Mouse (Mus musculus): ENCODE data around the gene Elmo1. TPM values are rescaled to one million over a fixed set of nuclear protein-coding genes. Genes with fewer than 3 reads are reported as not detected.
A peak's percentile ranks its signal among the peaks of the same experiment; 100 is the strongest.

Elmo1 gene
- polyA plus RNA-seq, 1 experiment from 2014 or later, result 11.2 TPM

DNA sequence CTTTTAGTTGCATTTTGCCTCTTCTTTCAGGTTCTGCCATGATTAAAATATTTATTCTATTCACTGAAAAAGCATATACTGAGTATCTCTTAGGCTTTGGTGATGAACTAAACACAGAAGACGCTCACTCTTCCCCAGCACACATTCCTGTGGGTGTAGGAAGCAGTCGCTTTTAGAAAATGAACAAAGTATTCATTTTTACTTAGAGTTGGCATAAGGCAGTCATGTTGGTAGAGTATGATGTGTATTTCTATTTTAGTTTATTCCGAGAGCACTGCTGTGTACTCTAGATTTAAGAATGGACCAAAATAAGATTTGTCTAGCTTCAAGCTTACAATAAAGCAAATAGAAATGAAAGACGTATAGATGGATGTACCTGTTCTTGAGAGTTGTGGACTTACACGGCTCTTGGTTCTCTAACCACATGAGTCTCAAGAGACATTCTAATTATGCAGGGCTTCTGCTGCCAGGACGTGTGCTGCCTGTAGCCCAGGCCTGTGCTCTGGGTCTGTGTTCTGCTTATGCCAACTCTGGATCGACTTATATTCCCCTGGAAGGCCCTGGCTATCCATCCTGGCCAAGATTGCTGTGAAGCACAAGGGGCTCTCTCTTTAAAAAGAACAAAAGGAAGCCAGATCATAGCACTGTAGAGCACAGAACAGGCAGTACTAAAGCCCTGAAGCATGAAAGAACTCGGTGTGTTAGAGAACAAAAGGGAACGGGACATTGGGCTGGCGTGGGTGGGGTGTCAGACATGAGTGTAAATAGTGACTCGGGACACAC is 137.7 kb downstream of the Elmo1 start:
- Histone ChIP-seq H3K36me3 (no peaks in the 10 kb centered on the region), H3K27me3 (replicated peaks) (no peaks in the 10 kb centered on the region), H3K27ac (no peak overlapping the region), H3K4me2 (no peak overlapping the region), H3K9me3 (no peaks in the 10 kb centered on the region), H3K4me1 (no peaks in the 10 kb centered on the region), H3K4me3 (replicated peaks) (no peak overlapping the region), H3K9ac (no peak overlapping the region)
- WGBS, result 68% methylated on average over 11 of the region's 11 CpGs
- no peak for ATAC-seq (ENCODE audit: insufficient read depth, low FRiP score, low read depth)

DNA sequence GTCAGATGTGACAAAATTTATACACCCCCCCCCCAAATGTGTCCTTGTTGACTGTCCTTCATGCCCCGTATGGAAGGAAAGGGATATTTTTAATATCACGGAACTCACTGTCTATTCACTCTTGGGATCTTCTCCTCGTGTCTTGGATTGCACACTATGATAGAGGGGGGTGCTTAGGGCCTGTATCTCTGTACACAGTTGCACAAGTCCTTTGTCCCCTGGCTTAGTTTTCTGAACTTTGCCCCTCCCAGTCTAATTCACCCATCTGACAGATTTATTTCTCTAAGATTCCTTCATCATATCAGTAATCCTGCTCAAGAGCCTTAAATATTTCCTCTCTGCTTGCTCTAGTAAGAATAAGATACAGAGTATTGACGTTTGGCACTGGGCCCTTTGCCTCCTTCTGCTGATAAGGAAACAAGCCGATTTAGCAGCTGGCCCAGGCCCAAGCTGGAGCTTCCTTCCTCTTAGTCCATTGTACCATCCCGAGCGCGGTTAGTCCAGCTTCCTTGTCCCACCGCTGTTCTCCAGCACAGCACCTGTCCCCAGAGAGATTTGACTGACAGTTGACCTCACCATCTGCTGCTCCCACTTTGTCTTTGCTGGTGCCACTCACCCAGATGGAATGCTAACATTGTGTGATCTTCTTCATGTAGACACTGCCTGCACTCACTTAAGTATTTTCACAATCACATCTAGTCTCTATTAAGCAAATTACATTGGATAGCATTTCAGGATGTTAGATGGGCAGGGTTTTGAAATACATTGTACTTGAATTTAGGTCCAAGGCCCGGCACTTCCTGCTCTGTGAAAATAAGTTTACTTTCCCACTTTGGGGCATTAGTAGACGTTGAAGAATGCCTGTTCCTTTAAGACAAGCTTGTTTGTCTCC is 141.7 kb downstream of the Elmo1 start:
- no peak overlapping the region for H3K9ac ChIP-seq
- H3K27ac ChIP-seq, result no peak overlapping the region
- H3K9me3 ChIP-seq, result no peaks in the 10 kb centered on the region
- no peaks in the 10 kb centered on the region for H3K27me3 ChIP-seq (replicated peaks)
- no peak overlapping the region for H3K4me2 ChIP-seq
- no peak overlapping the region for H3K4me3 ChIP-seq (replicated peaks)
- no peaks in the 10 kb centered on the region for H3K4me1 ChIP-seq
- H3K36me3 ChIP-seq, result no peaks in the 10 kb centered on the region
- 48% methylated on average over 11 of the region's 11 CpGs for WGBS
- ATAC-seq (ENCODE audit: insufficient read depth, low FRiP score, low read depth), result peak; percentile 43; the same call in 1 of the 2 replicates

DNA sequence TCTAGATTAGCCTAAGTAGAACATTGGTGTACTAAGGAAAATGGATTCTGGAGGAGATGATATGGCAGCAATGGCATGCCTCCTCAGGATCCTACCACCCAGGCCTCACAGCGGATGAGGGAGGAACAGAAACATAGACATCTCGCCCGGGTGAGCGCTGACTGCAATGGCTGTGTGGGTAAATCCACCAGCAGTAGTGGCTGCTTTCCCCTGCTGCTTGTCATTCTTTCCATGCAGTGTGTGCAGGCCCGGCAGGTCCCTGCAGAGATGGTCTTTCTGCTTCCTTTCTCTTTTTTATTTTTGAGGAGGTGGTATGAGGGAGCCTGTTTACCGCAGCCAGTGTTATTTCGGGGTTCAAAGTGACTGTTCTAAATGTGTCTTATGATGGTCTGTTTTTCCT is 143.3 kb downstream of the Elmo1 start:
- Histone ChIP-seq H3K27me3 (replicated peaks) (no peaks in the 10 kb centered on the region), H3K4me2 (no peak overlapping the region), H3K9ac (no peak overlapping the region), H3K4me1 (no peaks in the 10 kb centered on the region), H3K36me3 (no peaks in the 10 kb centered on the region), H3K27ac (no peak overlapping the region), H3K9me3 (no peaks in the 10 kb centered on the region), H3K4me3 (replicated peaks) (no peak overlapping the region)
- ATAC-seq (ENCODE audit: insufficient read depth, low FRiP score, low read depth), result no peak
- WGBS, result 88% methylated on average over 7 of the region's 7 CpGs

DNA sequence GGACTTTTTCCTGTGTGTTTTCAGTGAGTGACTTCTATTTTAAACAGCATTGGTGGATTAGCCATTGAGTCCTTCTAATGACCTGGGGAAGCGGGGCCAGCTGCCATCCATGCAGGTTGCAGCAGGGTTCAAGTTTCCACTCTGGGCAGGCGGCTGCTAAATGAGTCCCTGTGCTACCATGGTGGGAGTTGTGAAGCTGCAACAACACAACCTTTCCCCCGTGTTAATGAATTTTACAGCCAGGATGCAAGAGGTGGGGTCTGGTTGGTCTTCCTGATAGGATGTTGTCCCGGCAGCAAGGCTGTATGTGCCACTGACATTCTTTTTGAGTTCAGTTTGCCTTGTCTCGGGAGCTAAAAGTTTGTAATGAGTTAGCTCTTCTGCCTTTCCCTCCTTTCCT is 147.2 kb downstream of the Elmo1 start:
- no peaks in the 10 kb centered on the region for H3K9me3 ChIP-seq
- no peaks in the 10 kb centered on the region for H3K4me1 ChIP-seq
- H3K36me3 ChIP-seq, result no peaks in the 10 kb centered on the region
- H3K4me2 ChIP-seq, result no peak overlapping the region
- no peak overlapping the region for H3K9ac ChIP-seq
- no peaks in the 10 kb centered on the region for H3K27me3 ChIP-seq (replicated peaks)
- 71% methylated on average over 5 of the region's 5 CpGs for WGBS
- no peak for ATAC-seq (ENCODE audit: insufficient read depth, low FRiP score, low read depth)
- H3K4me3 ChIP-seq (replicated peaks), result no peak overlapping the region
- H3K27ac ChIP-seq, result no peak overlapping the region

DNA sequence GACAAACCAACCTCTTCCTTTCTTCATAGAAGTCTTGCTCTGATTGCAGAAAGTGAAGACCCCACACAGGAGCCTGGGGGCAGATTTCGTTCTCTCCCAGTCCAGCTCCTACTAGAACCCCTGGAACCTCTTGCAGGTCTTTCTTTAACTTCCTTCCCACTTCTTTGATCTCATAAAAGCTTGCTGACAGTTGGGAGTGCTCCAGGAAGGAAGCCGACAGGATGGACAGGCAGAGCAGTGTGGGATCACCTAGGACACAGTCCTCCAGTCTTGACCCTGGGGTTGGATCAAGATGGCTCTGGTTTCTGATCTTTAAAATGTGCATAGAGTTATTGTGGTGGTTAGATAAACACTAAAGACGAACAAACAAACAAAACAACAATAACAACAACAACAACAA is 147.8 kb downstream of the Elmo1 start:
- H3K4me2 ChIP-seq, result no peak overlapping the region
- WGBS, result 57% methylated on average over 3 of the region's 3 CpGs
- H3K36me3 ChIP-seq, result no peaks in the 10 kb centered on the region
- H3K9ac ChIP-seq, result no peak overlapping the region
- no peak for ATAC-seq (ENCODE audit: insufficient read depth, low FRiP score, low read depth)
- H3K9me3 ChIP-seq, result no peaks in the 10 kb centered on the region
- no peaks in the 10 kb centered on the region for H3K4me1 ChIP-seq
- H3K4me3 ChIP-seq (replicated peaks), result no peak overlapping the region
- no peaks in the 10 kb centered on the region for H3K27me3 ChIP-seq (replicated peaks)
- H3K27ac ChIP-seq, result no peak overlapping the region

DNA sequence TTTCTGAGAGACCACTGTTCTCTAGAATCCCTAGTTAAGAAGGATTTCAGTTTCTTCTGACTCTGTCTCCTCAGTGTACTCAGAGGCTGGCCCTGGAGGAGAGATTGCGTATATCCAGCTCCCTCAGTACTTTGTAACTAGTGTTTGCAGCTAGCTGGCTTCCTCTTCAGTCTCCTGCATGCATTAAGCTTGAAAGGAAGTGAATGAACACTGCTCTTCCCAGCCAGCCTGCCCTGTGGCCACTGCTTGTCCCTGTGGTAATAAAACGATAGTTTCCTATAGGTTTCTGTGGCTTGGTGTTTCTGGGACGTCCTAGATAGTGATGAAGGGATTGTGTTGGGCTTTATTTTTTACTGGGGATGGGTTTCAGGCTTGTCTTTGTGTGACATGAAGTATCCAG is 148.3 kb downstream of the Elmo1 start:
- 84% methylated on average over 3 of the region's 3 CpGs for WGBS
- no peaks in the 10 kb centered on the region for H3K9me3 ChIP-seq
- ATAC-seq (ENCODE audit: insufficient read depth, low FRiP score, low read depth), result no peak
- H3K9ac ChIP-seq, result no peak overlapping the region
- H3K27me3 ChIP-seq (replicated peaks), result no peaks in the 10 kb centered on the region
- H3K27ac ChIP-seq, result no peak overlapping the region
- no peaks in the 10 kb centered on the region for H3K4me1 ChIP-seq
- H3K4me2 ChIP-seq, result no peak overlapping the region
- H3K4me3 ChIP-seq (replicated peaks), result no peak overlapping the region
- no peaks in the 10 kb centered on the region for H3K36me3 ChIP-seq

DNA sequence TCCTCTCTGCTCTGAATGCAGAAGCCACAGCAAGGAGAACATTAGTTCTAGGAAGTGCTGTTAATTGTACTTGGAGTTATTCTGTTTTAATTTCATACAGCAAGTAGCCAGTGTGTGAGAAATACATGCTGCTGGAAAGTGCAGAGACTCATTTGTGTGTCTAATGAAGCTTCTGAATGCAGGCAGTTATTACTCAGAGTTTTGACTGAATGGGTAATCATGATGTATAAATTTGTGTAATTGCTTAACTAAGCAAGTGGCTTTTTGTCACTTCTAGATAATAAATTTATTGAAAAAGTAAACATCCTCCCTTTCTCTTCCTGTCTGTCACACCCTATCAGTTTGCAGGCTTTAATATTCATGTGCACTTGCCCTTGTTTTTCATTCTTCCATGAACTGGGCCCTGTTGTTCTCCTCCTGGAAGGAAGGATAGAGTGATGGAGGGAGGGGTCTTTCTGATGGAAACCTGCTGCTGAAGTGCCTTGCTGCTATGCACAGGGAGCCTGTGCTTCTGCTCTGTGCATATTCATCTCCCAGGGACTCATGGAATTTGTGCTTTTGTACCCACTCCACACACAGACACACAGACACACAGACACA is 159.8 kb downstream of the Elmo1 start:
- Histone ChIP-seq H3K27ac (no peak overlapping the region), H3K4me3 (replicated peaks) (no peak overlapping the region), H3K9me3 (no peaks in the 10 kb centered on the region), H3K4me1 (no peaks in the 10 kb centered on the region), H3K27me3 (replicated peaks) (no peaks in the 10 kb centered on the region), H3K9ac (no peak overlapping the region), H3K4me2 (no peak overlapping the region), H3K36me3 (no peaks in the 10 kb centered on the region)
- no peak for ATAC-seq (ENCODE audit: insufficient read depth, low FRiP score, low read depth)

DNA sequence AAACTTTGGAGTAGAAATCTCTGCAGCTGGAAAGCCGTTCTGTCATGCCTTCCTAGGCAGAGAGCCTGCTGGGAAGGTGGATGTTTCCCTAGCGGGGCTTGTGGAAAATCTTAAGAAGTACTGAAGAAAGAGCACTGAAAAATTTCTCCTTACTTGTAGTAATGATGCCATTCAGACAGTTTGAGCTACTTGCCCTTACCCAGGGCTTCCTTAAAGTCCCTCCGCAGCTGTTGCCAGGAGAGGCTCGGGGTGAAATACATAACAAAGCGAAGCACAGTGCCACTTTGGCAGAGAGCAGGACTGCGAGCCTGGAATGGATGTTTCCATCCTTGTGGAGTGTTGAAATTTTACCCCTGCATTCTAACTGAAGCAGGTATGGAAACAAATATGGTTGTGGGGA is 164.5 kb downstream of the Elmo1 start:
- H3K4me3 ChIP-seq (replicated peaks), result no peak overlapping the region

DNA sequence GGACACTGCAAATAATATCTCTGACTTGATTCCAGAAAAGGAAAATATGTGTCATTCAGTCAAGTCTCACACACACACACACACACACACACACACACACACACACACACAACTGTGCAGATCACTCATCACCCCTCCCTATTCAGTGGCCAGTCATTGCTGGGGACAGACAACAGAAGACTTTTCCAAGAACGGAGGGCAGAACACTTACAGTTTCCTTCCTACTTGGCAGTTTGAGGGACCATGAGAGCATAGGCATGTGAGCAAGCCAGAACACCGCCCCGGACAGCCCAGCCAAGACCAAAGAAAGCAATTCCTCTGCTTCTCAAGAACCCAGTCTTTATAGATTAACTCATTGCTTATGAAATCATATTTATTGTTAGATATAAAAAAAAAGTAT is 165.0 kb downstream of the Elmo1 start:
- WGBS, result 78% methylated on average over 3 of the region's 3 CpGs
- H3K4me2 ChIP-seq, result no peak overlapping the region
- H3K4me3 ChIP-seq (replicated peaks), result no peak overlapping the region
- no peak overlapping the region for H3K9ac ChIP-seq
- no peaks in the 10 kb centered on the region for H3K9me3 ChIP-seq
- no peak for ATAC-seq (ENCODE audit: insufficient read depth, low FRiP score, low read depth)
- no peaks in the 10 kb centered on the region for H3K27me3 ChIP-seq (replicated peaks)
- no peaks in the 10 kb centered on the region for H3K36me3 ChIP-seq
- H3K4me1 ChIP-seq, result no peaks in the 10 kb centered on the region
- no peak overlapping the region for H3K27ac ChIP-seq

More for the DNA sequence above, 164.5 kb downstream of the Elmo1 start:
- Histone ChIP-seq H3K27me3 (replicated peaks) (no peaks in the 10 kb centered on the region), H3K4me1 (no peaks in the 10 kb centered on the region), H3K9ac (no peak overlapping the region), H3K27ac (no peak overlapping the region), H3K36me3 (no peaks in the 10 kb centered on the region), H3K4me2 (no peak overlapping the region), H3K9me3 (no peaks in the 10 kb centered on the region)
- ATAC-seq (ENCODE audit: insufficient read depth, low FRiP score, low read depth), result no peak
- WGBS, result 79% methylated on average over 6 of the region's 6 CpGs

DNA sequence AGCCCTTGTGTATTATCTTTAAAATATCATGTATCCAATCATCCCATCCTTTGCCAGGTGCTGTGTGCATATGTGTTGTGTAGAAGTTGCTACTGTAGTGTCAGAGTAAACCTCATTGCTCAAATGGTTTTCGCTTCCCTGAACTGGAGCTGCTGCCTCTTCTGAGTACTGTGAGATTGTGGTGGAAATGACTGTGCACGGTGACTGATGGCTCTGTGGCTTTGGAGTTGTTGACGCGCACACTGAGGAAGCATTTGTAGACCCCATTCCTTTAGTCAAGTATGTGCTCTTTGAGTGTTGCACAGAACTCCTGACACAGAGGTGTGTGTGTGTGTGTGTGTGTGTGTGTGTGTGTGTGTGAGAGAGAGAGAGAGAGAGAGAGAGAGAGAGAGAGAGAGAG is 166.2 kb downstream of the Elmo1 start:
- H3K36me3 ChIP-seq, result no peaks in the 10 kb centered on the region
- H3K27me3 ChIP-seq (replicated peaks), result no peaks in the 10 kb centered on the region
- ATAC-seq (ENCODE audit: insufficient read depth, low FRiP score, low read depth), result no peak
- H3K9ac ChIP-seq, result no peak overlapping the region
- no peaks in the 10 kb centered on the region for H3K4me1 ChIP-seq
- WGBS, result 93% methylated on average over 4 of the region's 4 CpGs
- no peak overlapping the region for H3K4me2 ChIP-seq
- H3K9me3 ChIP-seq, result no peaks in the 10 kb centered on the region
- no peak overlapping the region for H3K4me3 ChIP-seq (replicated peaks)
- H3K27ac ChIP-seq, result no peak overlapping the region

DNA sequence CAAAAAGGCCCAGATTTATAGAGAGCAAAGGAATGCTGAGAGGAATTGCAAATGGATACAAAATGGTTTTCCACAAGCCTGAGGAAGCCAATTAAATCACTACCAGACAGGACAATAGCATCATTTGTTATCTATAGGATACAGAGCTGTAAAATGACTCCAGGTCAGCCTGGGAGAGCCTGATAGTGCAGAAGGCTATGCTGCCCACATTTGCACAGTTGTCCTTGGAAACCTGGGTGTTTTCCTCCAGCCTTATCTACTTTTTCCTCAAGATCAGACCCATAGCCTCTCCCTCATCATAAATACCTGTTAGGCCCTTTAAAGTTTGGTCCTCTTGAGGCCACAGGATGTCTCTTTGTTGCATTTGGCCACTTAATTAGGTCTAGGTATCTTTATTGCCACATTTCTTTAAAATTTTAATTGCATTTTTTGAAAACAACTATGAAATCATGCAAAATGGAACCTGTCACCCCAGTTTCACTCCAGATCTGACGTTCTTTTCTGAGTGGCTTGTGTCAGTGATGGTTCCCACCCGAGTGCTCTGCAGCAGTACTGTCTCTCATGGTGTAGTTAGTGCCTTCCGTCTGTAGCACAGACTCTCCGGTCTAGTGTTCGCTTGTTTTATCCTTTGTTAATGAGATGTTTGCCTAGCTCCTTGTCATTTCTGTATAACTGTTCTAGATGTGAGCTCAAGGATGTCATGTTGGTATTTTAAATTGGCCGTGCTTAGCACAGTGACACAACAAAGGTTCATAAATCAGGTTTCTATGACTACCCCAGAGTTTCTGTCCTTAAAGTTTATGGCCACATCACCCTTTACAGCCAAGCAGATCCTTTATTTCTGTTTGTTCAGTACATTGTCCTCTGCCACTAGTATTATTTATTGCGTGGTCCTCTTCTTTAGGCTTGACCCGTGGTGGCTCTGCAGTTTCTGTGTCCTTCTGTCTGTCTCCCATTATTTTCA is 167.4 kb downstream of the Elmo1 start:
- Histone ChIP-seq H3K36me3 (no peaks in the 10 kb centered on the region), H3K9me3 (no peaks in the 10 kb centered on the region), H3K27ac (no peak overlapping the region), H3K4me3 (replicated peaks) (no peak overlapping the region), H3K9ac (no peak overlapping the region), H3K4me2 (no peak overlapping the region), H3K27me3 (replicated peaks) (no peaks in the 10 kb centered on the region), H3K4me1 (no peaks in the 10 kb centered on the region)
- 80% methylated on average over 8 of the region's 8 CpGs for WGBS
- ATAC-seq (ENCODE audit: insufficient read depth, low FRiP score, low read depth), result no peak

Data from stomach, embryonic 15.5 days (tissue).